Mouse (Mus musculus) cerebellum, adult 9-11 months (tissue): Measurements from ENCODE around the gene Spock2.
"Not testable (repeated sequence)": the region's sequence is repeated elsewhere in the genome, so short reads cannot be mapped to it uniquely, and the experiment has no call there.

Experiments used
- DNase-seq: peaks from one replicate; pipeline ENCODE4 v3.0.0; 2022

Gene Spock2

DNA sequence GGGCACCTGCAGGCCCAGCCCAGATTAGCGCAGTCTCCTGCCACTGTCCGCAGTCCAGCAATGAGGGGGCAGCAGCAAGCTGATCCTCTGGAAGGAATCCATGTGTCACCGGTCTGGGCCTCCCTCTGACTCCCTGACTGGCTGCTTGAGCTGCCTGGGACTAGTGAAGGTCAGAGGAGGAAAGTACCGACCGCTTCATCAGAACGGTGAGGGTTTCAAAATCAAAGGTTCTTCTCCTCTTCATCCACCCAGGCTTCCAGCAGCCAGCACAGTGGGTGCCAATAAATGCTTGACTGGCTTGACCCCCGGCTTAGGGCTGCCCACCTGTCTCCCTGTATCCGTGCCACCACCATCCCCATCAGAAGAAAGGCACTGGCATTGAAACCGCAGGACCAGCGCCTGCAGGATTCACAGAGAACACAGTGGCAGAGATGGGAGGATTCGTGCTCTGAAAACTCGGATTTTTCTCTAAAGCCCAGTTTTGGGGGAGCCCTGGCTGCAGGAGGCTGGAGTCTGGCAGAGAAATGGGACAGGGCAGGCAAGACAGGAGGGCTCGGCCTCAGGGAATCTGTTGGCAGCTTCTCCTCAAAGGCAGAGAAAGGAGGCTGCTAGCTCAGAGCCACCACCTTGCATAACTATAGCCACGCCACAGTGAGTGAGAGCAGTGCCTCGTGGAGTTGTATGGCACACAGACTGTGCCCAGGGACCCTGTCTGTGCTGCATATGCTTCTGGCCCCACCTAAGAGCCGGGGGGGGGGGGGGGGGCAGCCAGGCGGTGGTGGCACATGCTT, 2.5 kb downstream of the Spock2 start:
- peak; percentile 86 for DNase-seq

DNA sequence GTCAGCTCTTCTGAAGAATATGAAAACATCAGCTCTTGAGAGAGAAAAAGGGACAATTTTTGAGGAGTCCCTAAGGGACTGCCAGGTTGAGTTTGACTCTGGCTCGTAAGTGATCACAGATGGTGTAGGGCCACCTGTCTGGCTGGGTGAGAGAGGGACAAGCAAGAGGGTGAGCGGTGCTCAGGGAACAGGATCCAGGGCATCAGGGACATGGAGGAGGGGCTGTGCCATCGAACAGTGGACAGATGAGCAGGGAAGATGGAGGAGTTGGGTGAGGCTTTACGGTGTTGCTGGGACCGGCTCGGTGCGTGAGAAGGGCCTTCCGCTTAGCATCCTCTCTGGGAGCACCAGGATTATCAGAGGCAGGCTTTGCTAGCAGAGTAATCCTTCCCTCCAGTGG, 3.3 kb downstream of the Spock2 start:
- peak; percentile 85 for DNase-seq

DNA sequence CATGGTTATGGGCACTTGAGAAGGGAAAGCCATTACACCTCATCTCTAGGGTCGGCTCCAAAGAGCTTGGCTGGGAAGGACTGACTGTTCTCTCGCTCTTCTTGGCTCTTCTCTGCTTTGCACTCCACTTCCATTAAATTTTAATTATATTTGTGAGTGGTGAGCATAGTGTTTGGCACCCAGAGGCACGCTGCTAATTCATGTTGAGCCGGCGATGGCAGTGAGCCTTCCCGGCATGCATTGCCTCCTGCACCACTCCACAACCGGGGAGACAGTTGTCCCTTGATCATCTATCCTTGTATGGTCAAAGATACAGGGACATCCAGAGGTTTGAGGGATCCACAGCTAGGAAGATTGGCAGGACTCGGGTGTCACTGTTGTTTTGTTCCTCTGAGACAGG, 4.0 kb downstream of the Spock2 start:
- DNase-seq = no peak

DNA sequence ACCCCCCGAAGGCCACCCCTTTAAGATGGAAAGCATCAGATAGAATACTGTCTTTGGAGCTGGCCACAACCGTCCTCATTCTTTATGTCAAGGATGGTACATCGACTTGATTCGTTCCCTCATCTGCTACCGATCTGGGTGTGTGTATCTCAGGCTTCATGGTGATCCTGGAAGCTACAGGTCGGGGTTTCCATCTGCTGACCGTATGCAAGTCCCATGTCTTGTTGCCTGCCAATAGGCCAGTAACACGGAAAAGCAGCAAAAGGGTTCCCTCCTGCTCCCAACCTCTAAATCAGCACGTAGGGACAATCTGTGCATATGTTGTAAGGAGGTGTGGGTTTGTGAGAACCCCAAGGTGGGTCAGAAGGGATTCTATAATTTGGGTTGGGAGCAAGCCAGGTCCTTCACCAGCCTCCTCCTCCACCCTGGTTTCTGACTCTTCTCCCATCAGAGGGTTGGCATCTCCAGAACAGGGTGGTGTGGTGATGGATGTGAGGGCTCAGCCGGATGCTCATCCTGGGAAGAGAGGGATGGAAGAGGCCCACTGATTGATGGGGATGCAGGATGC, 5.0 kb downstream of the Spock2 start:
- DNase-seq = no peak

DNA sequence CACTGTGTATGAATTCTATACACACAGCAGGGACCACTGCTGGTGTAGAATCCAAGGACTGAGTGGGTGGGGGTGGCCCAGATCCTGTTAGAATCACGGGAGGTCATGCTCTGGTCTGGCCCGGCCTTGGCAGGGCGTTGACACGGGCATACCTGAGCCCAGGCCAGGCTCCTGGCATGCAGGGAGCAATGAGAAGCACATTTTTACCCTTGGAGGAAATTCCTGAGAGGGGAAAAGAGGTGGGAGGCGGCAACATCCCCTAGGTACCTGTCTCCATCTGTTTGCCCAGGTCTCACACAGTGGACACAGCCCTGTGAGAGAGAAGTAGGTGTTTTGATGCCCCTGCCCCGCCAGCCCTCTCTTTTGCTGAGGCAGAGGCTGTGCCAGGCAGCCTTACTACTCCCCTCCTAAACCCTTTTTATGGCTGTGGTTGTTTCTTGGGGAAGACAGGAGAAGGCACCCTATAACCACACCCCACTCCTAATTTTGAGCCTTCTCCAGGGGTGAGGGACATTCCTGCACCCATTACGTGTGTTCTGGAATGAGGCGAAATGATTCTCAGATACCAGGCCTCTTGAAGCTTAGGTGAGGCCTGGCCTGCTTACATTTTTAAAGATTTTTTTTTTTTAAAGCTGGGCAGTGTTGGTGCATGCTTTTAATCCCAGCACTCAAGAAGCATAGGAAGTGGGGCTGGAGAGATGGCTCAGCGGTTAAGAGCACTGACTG, 8.1 kb downstream of the Spock2 start:
- no peak for DNase-seq

DNA sequence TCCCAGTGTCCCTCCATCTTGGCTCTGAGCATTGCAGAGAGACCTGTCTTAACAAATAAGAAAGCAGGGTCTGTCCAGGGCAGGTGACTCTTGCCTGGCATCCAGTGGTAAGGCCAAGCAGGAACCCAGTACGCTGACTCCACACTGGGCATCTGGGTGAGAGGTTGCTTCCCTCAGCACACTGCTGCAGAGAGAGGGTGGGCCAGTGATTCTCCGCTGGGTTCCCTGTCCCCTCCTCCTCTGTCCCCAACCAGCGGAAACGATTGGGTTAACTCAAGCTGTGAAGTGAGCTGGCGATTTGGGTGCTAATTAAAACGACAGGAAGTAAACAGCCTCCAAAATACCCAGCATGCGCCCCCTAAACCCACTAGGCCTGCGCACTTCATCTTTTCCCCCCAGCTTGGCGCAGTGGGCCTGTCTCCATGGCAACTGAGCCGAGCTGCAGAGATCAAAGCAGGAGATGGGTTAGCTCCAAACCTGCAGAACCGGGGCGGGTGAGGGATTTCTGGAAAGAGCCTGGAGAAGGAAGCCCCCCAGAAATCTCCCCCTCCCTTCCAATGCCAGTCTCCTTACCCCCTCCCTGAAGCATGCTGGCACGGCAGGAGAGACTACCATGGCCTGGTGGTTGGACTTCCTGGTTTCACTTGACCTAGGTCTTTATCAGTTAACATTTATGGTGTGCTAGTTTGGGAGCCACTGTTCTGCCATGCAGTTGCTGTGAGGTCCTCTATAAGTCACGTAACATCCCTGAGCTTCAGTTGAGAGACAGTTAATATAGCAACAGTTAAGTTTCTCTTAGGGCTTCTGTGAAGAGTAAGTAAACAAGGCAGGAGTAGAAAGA, 9.5 kb downstream of the Spock2 start:
- DNase-seq = peak; percentile 71

DNA sequence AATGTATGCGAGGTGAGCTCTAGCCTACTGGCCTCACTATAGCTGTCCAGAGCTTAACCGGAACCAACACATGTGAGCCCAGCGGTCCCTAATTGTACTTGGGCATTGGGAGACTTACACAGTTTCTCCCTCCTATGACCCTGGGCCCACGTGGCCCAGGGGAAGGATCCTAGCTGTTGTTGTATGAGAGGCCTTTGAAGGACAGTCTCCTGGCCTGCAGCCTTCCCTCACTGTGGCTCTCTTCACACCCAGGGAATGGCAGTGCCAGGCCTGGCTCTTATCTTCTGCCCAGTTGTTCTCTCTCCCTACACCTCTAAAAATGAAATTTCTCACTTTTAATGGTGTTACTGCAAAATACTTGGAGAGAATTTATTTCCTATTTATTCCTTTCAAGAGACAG, 11.0 kb downstream of the Spock2 start:
- DNase-seq = no peak

DNA sequence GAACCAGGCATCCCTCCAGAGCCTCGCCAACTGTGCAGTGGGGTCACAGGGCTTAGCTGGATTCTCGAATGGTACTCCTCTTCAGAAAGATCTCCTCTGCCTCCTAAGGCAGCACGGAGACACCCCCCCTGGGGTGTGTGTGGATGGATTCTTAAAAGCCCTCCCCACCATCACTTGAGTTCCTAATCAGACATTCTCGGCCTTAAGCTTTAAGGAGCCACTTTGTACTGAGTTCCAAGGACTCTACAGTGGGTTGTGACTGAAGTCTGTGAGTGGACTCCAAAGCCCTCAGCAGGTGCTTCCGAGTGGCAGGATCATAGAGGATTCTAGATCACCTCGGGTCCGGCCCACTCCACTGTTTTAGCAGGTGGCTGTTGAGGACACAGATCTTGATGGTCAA, 12.4 kb downstream of the Spock2 start:
- DNase-seq = no peak

DNA sequence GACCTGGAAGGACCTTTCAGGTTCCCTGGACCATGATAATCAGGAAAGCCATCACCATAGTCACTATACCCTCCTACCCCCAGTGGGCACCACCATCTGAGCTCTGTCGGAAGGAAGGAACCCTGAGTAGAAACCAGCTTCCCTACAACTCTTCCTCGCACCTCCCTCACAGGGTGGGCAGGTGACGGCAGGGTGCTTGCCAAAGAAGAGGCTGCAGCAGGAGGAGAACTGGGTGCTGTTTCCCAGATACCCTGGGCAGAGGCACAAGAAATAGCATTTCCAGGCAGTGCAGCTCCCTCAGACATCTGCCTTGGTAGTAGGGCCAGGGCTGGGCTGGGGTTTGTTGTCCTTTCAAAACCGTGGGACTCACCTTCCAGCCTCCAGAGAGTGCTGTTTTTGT, 14.6 kb downstream of the Spock2 start:
- no peak for DNase-seq

DNA sequence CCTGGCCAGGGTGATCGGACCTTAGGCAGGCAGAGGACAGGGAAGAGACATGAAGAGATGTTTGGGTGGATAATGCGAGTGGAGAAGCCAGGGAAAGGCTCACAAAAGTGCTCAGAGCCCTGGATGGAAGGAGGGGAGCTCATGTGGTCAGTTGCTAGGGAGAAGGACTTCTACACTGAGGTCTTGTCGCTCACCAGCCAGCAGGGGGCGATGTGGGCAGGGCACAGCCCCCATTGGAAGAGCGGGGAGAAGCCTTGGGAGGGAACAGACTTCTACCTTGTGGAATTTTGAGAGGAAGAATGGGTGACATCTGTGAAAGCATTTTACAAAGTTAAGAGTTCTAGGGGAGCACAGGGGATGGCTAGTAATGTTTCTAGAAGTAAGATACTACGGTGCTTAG, 18.1 kb downstream of the Spock2 start:
- DNase-seq = no peak

DNA sequence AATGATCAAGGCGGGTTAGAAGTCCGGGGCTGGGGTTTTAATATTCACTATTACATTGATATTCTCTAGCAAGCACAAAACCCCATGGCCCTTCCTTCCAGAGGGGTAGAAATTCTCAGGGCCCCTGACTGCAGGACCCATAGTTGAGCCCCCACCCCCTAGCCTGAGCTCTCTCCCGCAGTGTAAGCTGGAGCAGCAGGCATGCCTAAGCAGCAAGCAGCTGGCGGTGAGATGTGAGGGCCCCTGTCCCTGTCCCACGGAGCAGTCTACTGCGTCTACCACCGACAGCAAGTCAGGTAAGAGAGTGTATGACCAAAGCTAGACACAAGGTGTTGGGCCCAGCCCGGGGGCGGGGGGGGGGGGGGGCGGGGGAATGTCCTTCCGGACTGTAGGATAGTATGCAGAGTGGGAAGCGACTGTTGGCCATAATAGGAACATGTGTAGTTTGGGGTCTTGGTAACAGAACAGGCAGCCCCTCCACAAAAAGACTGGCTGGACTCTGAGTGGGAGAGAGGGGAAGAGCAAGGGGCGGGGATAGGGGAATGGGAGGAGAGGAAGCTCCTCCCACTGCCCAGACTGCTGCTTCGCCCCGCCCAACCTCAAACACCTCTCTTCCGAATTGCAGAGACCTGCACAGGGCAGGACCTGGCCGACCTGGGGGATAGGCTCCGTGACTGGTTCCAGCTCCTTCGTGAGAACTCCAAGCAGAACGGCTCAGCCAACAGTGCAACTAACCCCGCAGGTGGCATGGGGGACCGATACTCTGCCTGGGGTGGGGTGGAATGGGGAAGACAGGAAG, 19.7 kb downstream of the Spock2 start:
- DNase-seq = no peak

DNA sequence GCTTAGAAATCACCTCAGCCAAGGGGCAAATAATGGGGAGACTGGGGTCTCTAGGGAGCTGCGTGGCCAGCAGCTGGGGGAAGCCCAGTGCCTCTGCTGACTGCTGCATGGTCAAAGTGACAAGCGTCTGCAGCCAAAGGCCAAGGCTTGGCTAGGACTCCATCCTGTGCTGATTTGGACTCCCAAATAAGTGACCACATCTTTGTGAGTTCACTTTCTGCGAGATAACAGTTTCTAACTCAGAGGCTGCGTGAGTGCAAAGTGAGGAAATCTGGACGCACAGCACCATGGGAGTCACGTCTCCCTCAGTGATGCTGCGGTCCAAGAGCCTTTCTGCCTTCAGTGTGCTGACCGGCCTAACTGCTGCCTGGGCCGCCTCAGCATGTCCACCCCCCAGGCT, 22.3 kb downstream of the Spock2 start:
- DNase-seq = no peak

DNA sequence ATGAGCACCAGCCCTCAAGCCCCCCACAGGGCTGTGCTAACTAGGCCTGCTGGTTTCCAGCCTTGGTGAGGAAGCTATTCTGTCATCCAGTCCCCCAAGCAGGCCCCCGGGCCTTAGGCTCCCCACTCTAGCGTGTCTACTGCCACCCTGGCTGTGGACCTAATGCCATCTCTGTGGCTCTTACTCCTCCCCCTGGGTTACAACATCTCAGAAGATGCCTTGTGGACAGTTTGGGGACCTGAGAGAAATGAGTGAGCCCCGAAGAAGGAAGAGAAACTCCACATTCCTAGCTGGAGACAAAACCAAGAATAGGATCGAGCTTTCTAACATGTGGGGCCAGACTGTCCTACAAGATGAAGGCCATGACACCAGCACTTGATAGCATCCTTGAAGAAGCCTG, 24.5 kb downstream of the Spock2 start:
- no peak for DNase-seq

DNA sequence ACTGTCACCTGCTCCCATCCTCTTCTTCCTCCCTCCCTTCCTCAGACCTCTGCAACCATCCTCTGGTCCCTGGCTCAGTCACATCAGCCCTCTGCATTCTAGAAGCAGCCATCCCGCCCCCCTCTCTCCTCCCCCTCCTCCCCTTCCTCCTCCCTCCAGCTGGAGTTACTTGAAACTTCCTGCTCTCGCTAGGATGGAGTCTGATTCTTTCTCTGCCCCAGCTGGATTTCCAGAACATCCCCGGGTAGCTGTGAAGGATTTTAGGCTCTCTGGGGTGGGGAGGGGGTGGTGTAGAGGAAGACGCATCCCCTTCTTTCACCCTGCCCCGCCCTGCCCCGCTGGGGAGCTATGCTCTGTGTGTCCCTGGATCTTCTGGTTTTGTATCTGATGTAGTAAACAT, 27.5 kb downstream of the Spock2 start:
- DNase-seq = no peak

DNA sequence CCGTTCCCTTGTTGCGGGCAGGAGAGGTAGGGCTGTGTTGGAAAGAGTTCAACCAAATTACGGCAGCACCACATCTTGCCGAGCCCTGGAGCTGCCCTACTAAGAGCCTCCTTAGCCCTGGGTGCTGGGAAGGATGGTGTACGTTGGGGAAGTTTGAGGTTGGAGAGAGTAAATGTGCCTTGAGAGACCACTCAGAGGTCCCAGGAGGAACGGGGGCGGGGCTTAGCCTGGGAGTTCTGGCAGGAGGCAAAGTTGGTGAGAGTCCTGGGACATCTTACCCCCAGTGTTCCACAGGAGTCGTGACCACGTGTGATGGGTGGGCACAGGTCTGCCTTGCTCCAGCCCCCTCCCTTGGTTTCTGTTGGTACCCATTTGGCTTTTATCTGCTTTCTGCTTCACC, 28.2 kb downstream of the Spock2 start:
- no peak for DNase-seq

DNA sequence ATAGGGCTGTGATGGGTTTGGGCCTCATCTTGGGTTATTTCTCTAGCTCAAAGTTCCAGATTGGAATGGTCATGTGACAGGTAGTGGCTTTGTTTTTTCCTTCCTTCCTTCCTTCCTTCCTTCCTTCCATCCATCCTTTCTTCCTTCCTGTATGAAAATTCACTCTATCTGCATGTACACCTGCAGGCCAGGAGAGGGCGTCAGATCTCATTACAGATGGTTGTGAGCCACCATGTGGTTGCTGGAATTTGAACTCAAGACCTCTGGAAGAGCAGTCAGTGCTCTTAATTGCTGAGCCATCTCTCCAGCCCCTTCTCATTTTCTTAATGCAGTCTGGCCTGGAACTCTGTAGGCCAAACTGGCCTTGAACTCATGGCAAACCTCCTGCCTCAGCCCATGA, 30.0 kb downstream of the Spock2 start:
- DNase-seq = not testable (repeated sequence)

DNA sequence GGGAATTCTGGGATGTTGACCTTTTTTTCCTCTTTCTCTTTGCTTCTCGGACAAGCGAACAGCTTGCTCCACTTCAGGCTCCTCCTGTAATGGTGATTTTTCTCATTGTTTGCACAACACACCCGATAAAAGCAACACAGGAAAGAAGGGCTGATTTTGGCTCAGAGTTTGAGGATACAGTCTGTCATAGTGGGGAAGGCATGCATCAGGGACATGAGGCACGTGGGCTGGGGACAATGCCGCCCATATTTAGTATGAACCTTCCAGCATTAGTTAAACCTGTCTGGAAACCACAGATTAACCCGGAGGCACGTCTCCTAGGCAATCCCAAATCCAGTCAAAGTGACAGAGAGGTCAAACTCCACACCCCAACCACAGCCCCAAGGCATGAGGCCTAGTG, 30.9 kb downstream of the Spock2 start:
- no peak for DNase-seq

DNA sequence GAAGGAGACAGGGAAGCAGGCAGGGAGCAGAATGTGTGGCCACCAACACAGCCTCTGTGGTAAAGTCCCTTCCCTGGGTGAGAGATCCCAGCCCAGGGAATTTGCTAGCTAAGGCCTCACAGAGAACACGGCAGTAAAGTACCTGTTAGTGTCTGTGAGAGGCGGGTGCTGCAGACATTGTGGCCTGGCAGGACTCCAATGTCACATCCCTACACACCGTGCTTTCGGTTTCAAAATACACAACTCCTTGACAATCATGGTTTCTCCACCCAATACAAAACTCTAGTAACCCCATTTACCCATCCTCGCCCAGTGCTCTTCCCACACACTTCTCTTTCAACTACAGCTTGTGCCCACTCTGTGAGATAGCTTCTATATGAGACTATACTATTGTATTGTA, 32.7 kb downstream of the Spock2 start:
- DNase-seq = no peak

DNA sequence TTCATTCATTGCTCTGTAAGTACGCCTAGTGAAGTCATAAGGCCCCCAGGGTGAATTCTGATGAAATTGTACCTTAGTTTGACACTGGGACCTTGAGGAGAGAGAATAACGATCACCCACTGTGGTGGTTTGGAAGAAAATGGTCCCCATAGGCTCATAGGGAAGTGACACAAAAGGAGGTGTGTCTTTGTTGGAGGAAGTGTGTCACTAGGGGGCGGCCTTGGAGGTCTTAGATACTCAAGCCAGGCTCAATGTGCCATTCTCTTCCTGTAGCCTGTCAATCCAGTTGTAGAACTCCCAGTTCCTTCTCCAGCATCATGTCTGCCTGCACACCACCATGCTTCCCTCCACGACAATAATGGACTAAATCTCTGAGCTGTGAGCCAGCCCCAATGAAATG, 34.7 kb downstream of the Spock2 start:
- no peak for DNase-seq

DNA sequence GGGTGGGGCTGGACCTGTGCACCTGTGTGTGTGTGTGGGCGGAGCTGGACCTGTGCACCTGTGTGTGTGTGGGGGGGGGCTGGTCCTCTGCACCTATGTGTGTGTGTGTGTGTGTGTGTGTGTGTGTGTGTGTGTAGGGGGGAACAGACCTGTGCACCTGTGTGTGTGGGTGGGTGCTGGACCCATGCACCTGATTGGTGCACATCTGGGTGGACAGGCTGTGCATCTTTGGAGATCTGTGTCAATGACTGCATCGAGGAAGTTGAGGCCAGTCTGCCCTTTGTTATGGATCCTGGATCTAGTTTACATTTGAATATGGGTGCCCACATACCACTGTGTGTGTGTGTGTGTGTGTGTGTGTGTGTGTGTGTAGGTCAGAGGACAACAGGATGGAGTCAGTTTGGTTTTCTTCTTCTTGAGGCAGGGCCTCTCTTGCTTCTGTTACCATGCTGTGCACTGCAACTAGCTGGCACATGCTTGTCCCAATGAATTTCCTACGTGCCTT, 35.7 kb downstream of the Spock2 start:
- no peak for DNase-seq

DNA sequence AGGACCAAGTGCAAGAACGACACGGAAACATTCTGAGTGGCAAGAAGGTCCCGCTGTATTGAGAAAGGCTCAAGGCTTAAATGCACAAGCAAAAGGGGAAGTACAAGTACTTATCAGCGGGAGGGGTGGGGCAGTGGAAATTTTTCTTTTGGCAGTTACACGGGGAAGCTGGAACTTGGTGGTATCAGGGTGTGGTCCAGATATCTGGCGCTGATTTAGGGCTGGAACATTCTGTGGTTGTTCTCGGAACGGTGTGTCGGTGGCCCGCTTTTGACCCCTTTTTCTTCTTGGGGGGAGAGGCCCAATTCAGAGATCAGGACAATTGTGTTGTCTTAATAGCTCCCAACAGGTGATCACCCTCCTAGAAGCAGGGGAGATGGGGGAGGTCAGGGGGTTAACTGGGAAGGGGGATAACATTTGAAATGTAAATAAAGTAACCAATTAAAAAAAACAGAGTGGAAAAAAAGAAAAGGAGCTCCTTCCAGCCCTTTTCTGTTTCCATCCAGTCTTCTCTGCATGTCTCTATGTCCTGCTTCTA, 41.6 kb downstream of the Spock2 start:
- not testable (repeated sequence) for DNase-seq

DNA sequence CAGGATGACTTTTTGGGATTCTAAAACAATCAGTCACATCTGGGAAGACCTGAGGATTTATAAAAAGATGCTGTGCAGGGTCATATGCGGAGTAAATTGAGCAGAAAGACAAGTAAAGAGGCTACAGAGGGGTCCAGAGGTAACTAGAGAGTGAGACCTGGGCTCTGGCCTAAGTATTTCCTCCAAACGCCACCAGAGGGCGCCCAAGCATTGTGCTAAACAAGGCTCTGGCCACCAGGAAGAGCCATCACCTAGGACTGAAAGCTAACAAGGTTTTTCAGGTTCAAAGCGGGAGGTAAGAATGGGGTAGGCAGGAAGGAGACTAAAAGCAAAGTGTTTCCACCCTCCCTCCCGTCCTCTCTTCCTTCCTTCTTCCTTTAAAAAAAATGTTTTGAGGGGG, 42.1 kb downstream of the Spock2 start:
- DNase-seq = peak; percentile 65
